Mouse (Mus musculus): ENCODE data around the gene Npsr1.

DNA sequence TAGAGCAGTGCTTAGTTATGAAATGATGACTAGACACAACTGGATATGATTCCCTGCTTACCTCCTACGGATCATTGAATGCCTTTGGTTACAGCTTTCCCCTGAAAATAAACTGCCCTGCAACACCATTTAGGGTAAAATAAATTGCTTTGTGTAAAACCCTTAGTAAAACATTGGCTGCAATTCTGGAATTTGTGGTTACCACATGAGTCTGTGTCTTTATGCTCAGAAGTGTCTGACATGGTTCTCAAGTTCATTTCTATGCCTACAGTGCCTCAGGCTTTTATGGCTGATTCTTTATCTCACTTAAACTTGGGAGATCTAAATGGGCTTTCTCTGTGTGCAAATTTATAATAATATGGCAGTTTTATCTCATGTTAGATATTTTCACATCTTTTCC lies 26.1 kb upstream of the Npsr1 start:
- TF ChIP-seq ZNF384 (IDR thresholded peaks at IDR 0.05; ENCODE audit: low read depth, low read length) (no peak), CHD2 (IDR thresholded peaks at IDR 0.05; ENCODE audit: low read depth, low read length) (no peak)

Measured in ES-E14 (cell line).